Mouse (Mus musculus) gastrocnemius, postnatal 10 days (tissue): ENCODE data around the gene Sfrp5. TPM values are rescaled to one million over a fixed set of nuclear protein-coding genes. Genes with fewer than 3 reads are reported as not detected.

Experiments used
- DNase-seq: peaks from one replicate; pipeline ENCODE4 v3.0.0; 2021; ENCODE audit warnings: mixed read lengths
- total RNA-seq, 2 experiments: library from RNA; stranded (reverse); gene quantifications; 2 replicates each; pipeline ENCODE4 v1.2.3; 2021

The Sfrp5 gene
- total RNA-seq, 2 experiments from 2014 or later = 5.7 to 6.8 TPM

DNA sequence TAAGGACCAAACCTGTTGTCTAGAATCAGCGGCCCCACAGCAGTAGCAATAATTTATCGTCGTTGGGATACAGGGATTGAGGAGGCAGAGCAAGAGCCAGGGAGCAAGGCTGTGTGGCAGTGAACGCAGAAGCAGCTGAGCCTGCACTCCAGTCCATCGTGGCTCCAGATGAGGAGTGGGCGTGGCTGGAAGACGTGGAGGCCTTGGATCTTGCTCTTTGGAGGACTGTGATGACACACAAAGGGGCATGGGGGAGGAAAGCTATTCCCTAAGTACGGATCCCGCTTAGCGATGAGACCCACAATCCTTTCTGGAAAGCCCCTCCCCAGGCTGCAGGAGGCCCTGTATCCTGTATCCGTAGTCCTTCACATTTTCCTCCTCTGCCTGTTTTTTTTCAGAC is 4.0 kb downstream of the Sfrp5 start:
- no peak for DNase-seq

DNA sequence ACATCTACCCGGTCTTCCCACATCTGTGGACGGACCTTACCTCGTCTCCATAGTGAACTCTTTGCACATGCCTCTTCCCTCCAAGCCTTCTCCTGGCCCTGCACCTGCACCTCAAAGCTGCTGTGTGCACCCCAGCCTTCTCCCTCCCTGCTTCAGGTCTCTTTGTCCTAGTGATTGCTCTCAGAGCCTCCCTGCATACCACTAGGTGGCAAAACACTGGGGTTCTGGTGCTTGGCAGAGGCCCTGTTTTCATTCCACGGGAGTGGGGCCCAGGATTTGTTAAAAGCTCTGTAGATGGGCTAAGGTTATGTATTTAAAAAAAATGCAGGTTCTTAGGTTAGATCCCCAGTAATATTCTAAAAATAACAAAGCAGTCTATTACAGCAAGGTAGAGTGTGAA is 5.0 kb downstream of the Sfrp5 start:
- DNase-seq = no peak

DNA sequence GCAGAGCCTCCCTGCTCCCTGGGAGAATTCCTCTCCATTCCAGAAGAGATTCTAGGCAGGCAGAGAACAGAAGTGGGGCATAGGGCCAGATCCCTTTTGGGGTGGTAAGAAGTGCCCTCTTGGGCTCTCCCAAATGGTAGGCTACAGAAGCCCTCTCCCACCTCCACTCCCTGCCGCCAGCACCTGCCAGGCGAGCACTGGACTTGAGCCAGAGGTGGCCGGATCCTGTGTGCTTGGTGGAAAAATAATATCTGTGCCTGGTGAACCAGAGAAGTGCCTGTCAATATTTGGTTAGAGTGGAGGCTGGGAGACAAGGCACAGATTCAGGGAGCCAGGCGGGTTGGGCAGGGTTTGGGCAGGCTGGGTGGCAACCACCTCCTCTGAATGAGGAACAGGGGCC is 5.7 kb downstream of the Sfrp5 start:
- no peak for DNase-seq

DNA sequence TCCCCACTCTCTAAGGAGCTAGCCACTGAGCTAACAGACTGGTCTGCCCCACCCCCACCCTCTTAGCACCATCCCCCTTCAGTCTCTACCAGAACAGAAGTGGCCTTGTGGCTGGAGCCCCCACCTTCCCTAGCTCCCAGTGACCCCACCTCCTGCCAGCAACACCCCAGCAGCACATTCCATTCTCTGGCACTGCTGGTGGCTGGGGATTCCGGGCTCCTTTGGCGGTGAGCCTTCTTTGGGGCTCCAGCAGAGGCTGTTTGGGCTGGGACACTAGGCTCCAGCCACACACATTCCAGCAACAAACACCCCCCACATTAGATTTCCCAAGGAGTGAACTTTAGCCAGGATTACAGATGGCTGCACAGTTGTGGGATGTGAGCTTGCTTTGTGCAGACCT is 8.7 kb downstream of the Sfrp5 start:
- DNase-seq = no peak

DNA sequence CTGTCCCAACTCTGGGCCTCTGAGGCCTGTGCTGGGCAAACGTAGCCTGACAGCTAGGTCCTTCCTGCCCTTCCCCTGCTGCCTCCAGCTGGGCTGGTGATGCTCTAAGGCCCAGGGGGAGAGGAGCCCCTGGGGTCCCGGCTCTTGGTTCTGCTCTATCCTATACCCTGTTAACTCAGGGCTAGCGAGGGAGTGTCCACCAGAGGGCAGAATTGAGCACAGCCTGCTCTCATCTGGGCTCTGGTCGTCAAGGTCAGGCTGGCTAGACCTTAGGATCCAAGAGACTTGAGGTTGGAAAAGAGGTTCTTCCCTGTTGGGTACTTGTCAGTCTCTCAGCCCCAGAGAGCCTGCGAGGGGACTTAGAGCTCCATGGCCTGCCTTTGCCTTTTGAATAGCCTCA is 11.6 kb downstream of the Sfrp5 start:
- DNase-seq = peak; percentile 68

DNA sequence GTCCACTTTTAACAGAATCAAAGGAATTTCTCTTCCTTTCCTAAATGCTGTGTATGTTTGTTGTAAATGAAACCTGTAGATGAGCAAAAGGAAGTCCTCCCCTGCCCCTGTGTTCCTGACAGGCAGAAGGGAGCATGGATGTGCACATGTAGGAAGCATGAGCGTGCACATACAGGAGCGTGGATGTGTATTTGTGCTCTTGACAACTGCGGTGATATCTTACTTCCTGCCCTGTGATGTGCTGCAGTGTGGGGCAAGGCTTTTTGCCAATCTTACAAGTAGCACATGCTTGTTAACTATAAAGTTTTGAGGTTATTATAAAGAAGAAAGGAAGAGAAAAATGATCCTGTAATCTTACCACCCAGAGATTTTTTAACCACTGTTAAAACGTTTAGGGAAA is 12.3 kb downstream of the Sfrp5 start:
- DNase-seq = no peak

DNA sequence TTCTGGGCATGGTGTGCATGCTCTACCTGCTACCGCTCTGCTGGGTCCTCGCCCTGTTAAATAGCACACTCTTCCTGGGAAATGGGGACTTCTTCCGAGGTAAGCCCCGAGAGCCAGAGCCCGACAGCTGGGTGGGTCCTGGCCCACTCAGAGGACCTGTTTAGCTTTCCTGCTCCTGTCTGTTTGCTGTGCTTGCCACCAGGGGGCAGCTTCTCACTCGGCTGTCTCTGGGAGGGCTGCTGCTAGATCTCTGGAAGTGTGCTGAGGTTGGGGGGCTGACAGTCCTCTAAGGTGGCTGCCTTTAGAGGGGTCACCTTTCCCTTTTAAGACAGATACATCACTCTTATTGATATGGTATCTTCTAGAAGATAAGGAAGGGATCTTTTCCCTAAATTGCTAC is 19.4 kb downstream of the Sfrp5 start:
- no peak for DNase-seq

DNA sequence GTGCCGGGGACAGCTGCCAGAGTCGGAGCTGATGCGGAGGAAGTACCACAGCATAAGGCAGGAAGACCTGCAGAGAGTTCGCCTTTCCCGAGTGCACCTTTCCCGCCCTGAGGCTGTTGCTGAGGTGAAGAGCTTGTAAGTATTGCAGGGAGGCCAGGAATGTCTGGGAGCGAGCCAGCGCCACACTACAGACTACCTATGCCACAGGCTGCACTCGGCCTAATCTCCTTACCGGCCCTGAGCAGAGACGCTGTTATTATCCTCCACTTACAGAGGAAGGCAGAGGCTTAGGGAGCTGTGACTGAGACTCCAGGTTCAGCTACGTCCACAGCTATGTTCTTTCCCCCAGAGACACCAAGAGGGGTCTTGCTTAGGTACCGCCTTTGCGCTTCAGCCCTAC is 22.7 kb downstream of the Sfrp5 start:
- DNase-seq = no peak

DNA sequence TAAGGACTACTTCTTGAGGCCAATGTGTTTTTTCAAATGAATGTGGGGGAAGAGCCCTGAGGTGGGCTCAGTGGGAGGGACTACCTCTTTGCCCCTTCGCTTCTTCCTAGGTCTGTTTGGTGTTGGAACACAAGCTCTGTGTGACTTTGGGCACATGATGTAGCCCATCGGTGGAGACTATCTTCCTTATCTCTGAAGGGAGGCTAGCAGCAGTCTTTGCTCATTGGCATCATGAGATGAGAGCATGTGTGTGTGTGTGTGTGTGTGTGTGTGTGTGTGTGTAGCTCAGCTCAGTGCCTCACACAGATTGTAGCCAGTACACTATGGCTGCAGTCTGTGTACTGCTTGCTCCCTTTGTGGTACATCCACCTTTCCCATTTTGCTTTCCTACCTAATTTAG is 24.6 kb downstream of the Sfrp5 start:
- no peak for DNase-seq

DNA sequence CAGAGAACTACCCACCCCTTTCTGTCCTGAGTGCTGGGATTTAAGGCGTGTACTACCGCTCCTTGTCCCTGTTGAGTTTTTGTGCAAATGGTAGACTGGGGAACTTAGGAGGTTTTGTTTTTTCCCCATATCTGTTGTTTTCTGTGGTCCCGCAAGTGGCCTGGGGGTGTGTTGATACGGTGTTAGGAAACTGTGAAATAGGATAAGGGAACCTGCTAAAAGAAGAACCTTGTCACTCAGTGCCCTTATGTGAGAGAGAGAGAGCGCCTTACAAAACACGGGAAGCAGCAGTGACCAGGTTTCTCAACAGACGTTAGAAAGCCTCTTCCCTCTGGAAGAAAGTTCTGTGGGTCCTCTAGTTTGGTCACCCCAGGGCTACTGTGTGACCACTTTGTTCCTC is 25.2 kb downstream of the Sfrp5 start:
- no peak for DNase-seq

DNA sequence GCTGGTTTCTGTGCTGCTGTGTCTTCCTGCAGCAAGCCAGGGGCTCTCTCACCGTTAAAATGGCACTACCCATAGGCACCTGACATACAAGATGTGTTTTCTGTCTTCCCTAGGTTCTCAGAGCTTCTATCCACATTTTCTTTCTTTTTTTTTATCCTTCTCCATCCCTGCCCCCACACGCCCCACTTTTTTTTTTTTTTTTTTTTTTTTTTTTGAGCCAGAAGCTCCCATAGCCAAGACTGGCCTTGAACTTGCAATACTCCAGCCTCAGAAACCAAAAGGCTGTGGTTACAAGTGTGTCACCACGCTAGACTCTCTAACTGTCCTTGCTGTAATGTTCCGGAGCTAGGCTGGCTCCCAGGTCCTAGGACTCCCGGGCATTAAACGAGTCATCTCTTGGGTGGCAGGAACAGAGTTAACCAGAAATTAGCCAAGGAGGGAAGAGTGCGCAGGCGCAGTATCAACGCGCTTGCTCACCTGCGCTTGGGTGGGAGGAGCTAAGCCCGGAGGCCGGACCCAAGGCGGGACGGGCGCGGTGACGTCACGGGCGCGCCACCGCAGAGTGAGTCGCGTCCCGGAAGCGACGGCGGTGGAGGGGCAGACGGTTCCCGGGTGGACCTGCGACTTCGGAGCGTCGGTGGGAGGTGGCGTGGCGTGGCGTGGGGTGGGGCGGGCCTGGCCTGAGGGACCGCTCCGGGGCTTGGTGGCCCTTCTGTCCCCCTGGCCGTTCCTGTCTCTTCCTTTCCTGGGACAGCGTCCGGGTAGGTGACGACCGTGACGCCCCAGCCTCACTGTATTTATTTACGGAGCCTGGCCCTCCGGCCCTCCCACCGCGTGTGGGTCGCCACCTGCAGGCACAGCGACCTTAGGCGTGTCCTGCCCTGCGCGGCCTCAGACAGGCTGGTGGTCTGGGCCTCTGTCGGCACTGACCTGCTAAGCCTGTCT is 31.8 kb downstream of the Sfrp5 start:
- peak; percentile 87 for DNase-seq

DNA sequence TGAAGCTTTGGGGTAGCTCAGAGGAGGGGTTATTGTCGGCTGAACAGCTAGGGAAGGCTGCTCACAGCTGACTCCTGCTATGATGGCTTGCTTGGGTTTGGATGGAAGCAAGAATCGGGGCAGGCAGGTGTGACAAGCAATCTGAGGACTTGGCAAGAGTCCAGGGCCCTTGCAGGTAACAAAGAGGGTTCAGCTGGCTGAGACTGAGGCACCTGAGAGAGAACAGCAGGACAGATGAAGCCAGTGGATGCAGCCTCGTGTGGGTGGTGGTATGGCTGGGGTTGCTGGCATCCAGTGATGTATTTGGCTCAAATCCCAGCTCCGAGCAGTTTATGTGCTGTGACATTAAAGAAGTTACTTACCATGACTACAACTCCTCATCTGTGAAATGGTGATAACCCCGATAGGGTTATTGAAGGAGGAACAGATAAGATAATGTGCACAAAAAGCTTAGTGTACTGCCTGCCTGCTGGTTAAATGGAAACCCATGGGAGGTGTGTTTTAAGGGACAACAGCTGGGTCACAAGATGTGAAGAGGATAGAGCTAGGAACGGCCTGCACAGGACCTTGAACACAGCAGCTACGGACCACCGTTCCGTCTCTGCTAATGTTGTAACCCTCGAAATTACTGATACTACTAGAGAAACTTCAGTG is 32.6 kb downstream of the Sfrp5 start:
- DNase-seq = no peak

DNA sequence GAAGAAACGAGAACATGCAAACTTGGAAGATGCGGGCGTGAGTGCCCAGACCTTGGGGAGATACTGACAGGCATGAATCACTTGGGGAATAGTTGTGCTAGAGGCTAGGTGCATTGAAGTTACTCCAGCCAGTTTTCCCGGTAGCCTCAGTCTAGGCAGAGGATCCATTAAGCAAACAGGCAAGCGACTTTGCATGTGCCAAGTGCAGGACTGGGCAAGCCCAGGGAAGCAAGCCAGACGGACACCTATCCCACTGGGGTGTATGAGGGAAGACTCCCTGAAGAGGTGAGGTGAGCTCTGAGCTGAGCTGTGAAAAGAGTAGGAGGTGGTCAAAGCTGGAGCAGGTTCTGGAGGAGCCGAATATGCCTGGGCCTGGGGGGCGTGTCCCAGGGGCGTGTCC is 34.6 kb downstream of the Sfrp5 start:
- no peak for DNase-seq

DNA sequence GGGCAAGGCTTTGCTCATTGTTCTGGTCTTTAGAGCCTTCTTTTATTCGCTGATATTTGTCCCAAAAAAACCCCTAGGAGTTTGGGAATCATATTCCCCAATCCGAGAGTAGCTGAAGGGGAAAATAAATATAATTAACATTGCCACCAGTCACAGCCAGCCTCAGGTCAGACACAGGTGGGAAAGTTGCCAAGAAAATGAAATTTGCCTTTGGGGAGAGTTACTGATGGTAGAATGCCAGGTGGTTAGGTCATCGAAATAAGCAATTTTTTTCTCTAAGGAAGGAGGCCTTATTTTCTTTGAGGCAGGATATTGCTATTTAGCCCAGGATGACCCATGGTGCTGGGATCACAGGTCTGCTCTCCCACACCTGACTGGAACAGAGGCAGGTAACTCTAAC is 35.3 kb downstream of the Sfrp5 start:
- no peak for DNase-seq

DNA sequence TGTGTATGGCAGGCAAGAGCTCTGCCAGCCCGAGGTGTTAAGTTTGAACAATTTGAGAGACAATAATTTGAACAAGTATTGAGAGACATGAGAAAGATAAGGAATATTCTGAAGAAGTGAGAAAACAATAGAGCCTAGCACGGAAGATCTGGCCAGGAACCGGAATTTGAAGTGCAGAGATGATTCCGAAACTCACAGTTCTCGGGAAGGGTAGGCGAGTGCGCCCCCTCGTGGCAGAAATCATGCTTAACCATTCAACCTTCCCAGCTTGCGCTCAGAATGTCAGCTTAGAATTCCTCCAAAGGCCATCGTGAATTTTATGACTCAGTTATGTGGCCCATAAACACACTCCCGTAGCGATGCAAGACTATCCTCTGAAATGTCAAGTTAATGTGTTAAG is 35.9 kb downstream of the Sfrp5 start:
- DNase-seq = peak; percentile 96

DNA sequence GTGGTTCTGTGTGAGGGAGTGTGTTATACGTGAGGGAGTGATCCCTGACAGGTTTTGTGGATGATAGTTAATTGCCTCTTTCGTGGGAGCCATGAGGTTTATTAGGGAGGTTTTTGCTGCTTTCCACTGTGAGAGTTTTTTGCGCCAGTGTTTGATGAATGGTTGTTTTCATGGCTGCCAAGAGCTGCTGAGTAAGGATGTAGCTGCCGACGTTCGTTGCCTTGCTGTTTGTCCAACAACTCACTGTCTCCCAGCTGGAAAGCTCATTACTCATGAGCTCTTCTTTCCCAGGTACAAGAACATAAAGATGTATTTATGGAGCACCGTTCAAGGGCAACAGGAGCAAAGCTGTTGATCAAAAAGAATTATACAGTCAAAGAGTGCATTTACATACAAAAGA is 37.9 kb downstream of the Sfrp5 start:
- no peak for DNase-seq

DNA sequence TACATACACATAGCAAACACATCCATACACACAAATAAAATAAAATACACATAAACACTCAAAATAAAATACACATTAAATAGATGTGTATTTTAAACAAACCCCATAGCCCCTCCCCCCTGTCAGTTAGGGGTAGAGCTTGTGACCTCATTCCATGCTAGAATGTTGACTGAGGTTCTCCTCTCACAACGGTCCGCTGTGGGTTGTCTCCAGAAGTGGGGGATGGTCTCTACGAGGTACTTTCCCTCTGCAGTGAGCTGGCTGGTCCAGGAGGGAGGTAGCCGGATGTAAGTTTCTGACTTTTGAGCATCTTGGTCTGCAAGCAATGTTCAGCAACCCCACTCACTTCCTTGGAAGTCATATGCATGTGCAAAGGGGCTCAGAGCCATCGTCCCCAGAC is 38.3 kb downstream of the Sfrp5 start, which contains the start of gene Zfyve27:
Gene Zfyve27, plus strand, starts transcription at position 188 of the 400 bp plus-strand sequence.
- DNase-seq = no peak

DNA sequence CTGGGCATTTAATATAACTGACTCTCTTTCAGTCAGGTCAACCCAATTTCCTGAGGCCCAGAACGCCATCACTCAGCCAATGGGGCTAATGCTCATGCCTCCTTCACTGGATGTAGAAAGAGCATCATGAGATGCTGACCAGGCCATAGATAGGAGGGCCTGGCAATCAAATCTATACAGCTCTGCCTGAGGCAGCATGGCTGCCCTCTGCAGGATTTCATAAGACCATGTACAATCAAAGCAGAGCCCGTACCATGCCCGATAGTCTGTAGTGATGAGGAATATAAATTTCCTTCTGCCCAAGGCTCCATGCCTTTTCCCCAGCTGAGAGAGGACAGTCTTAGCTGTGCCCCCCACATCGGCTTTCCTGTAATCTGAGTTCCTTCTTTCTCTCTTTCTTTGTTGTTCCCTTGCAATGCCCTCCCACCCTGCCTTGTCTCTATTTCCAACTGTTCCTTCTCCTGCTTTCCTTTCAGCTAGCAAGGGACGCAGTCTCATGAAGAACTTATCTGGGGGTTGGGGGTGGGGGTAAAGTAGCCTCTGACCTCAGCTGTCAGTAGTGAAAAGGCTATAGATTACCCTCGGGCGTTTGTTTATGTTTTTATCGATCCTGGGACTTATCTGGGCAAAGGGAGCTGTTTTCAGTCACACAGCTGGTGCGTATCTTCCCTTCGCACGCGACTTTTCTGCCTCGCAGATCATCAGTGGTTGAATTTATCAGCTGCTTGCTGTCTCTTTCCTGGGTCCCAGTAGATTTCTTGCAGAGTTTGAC is 43.6 kb downstream of the Sfrp5 start:
- DNase-seq = no peak

DNA sequence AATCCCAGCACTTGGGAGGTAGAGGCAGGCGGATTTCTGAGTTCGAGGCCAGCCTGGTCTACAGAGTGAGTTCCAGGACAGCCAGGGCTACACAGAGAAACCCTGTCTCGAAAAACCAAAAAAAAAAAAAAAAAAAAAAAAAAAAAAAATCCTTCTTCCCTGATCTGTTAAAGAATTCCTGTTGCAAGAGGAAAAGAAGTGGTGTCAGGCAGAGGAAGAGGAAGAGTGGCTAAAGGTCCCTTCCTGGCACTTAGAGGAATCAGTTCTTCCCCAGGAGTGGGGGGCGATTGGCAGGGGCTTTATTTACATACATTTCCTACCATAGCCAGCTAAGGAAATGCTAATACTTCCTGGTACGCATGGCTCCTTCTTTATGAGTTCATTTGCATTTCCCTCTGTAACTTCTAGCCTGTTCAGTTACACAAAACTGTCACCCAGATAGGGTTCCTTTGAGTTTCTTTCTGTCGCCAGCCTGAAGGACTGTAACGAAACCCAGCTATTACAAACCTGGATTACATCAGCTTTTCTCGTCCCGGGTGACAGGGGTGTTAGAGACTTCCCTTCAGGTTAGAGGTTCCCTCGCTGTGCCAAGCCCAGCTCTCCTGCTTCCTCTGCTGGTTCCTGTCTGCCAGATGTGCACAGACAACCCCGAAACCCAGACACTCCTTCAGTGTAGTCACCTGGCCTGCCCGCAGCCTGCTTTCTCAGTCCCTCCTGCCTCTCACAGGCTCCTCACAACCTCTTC is 44.4 kb downstream of the Sfrp5 start:
- DNase-seq = no peak

DNA sequence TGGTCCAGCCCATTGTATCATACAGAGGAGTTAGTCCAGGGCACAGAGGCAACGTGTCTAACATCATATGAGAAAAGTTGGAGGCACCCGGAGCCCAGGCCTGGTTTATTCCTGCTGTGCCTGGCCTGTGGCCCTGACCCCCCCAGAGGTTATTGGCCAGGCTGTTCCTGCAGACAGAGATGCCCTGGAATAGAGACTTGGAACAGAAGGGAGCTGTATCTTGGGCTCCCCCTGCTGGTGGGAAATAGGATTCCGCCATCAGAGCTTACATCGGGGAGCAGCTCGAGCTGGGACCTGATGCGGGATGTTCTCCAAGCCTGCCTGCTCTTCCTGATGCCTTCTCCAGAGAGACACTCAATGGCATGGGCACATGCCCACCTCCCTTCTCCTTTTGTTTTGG is 50.1 kb downstream of the Sfrp5 start:
- peak; percentile 86 for DNase-seq

DNA sequence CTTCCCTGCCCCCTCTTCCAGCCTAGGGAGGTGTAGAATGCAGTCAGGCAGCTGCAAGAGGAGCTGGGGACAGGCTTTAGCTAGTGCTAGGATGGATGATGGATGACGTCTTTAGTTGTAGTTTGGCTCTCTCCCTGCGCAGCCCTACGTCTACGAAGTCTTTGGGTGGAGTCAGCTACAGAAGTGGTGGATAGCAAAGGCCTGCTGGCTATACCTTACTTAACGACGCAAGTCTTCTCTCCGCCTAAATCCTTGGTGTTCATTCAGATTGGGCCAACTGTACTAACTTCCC is 53.5 kb downstream of the Sfrp5 start:
- DNase-seq = no peak
